Mouse (Mus musculus) T-helper 17 cell (primary cell): ENCODE results near the gene Crybg1.

ENCODE experiments used
- in situ Hi-C, 2 experiments: fragments of 300-600 bp; cut with MboI, MseI; formaldehyde crosslinking; loops; 1 replicate in 1 of 2; 2 replicates in 1 of 2; pipeline ENCODE4 v1.15.1; 2025; ENCODE audit warnings: high pct_unique_total_duplicates in 2 of 2

Crybg1 gene

GRCm38 (mm10) chr10:44008808-44009207, 139.8 kb downstream of the Crybg1 start:
- in situ Hi-C loops: loop anchor here in 1 of 2 experiments (5.0 kb wide), 1 partner anchor 63 kb away; no protein-coding TSS in a partner anchor

GRCm38 (mm10) chr10:44006815-44007214, 141.8 kb downstream of the Crybg1 start:
- in situ Hi-C loops: loop anchor here in 1 of 2 experiments (5.0 kb wide), 1 partner anchor 65 kb away; no protein-coding TSS in a partner anchor

GRCm38 (mm10) chr10:44005677-44006641, 142.7 kb downstream of the Crybg1 start:
- in situ Hi-C loops: loop anchor here in 1 of 2 experiments (5.0 kb wide), 1 partner anchor 66 kb away; no protein-coding TSS in a partner anchor

GRCm38 (mm10) chr10:44004221-44004751, 144.4 kb downstream of the Crybg1 start:
- in situ Hi-C loops: no loop called here

GRCm38 (mm10) chr10:44003551-44004151, 145.0 kb downstream of the Crybg1 start:
- in situ Hi-C loops: no loop called here

GRCm38 (mm10) chr10:44002995-44003524, 145.6 kb downstream of the Crybg1 start:
- in situ Hi-C loops: no loop called here

GRCm38 (mm10) chr10:44002004-44002940, 146.4 kb downstream of the Crybg1 start:
- in situ Hi-C loops: no loop called here

GRCm38 (mm10) chr10:44000156-44000865, 148.3 kb downstream of the Crybg1 start:
- in situ Hi-C loops: no loop called here

GRCm38 (mm10) chr10:43998503-43999082, 150.1 kb downstream of the Crybg1 start:
- in situ Hi-C loops: loop anchor here in 1 of 2 experiments (25.0 kb wide), 1 partner anchor 1136 kb away; the partner anchor contains the start of gene Scml4

- in situ Hi-C loops: loop anchor here in 1 of 2 experiments (25.0 kb wide), 1 partner anchor 1136 kb away; the partner anchor contains the start of gene Scml4
Observed at GRCm38 (mm10) chr10:43998023-43998422, 150.6 kb downstream of the Crybg1 start.

- in situ Hi-C loops: loop anchor here in 1 of 2 experiments (25.0 kb wide), 1 partner anchor 1135 kb away; the partner anchor contains the start of gene Scml4
Observed at GRCm38 (mm10) chr10:43997276-43997675, 151.4 kb downstream of the Crybg1 start.

GRCm38 (mm10) chr10:43995858-43996650, 152.6 kb downstream of the Crybg1 start:
- in situ Hi-C loops: loop anchor here in 1 of 2 experiments (25.0 kb wide), 1 partner anchor 1134 kb away; the partner anchor contains the start of gene Scml4

GRCm38 (mm10) chr10:43993198-43993597, 155.5 kb downstream of the Crybg1 start:
- in situ Hi-C loops: loop anchor here in 1 of 2 experiments (25.0 kb wide), 1 partner anchor 1131 kb away; the partner anchor contains the start of gene Scml4

- in situ Hi-C loops: loop anchor here in 1 of 2 experiments (25.0 kb wide), 1 partner anchor 1130 kb away; the partner anchor contains the start of gene Scml4
Observed at GRCm38 (mm10) chr10:43992506-43992905, 156.1 kb downstream of the Crybg1 start.

GRCm38 (mm10) chr10:43991268-43991667, 157.4 kb downstream of the Crybg1 start:
- in situ Hi-C loops: loop anchor here in 1 of 2 experiments (25.0 kb wide), 1 partner anchor 1129 kb away; the partner anchor contains the start of gene Scml4

- in situ Hi-C loops: loop anchor here in 1 of 2 experiments (25.0 kb wide), 1 partner anchor 1122 kb away; the partner anchor contains the start of gene Scml4
Observed at GRCm38 (mm10) chr10:43983866-43984265, 164.8 kb downstream of the Crybg1 start.

GRCm38 (mm10) chr10:43983241-43983640, 165.4 kb downstream of the Crybg1 start:
- in situ Hi-C loops: loop anchor here in 1 of 2 experiments (25.0 kb wide), 1 partner anchor 1121 kb away; the partner anchor contains the start of gene Scml4

GRCm38 (mm10) chr10:43982470-43982869, 166.2 kb downstream of the Crybg1 start:
- in situ Hi-C loops: loop anchor here in 1 of 2 experiments (25.0 kb wide), 1 partner anchor 1120 kb away; the partner anchor contains the start of gene Scml4
